Mouse (Mus musculus) stomach, postnatal 0 days (tissue): ENCODE results near the gene Zfp605.

Source experiments
- CTCF ChIP-seq: IDR thresholded peaks from 2 replicates; pipeline ENCODE4 v1.5.1; 2016; ENCODE audit warnings: antibody characterized with exemption, low read depth, mild to moderate bottlenecking, moderate library complexity
- EP300 ChIP-seq: optimal IDR thresholded peaks from 2 replicates; pipeline ENCODE3; 2016; ENCODE audit warnings: antibody characterized with exemption

GRCm38 (mm10) chr5:110101716-110102347, 8.1 kb upstream of the Zfp605 start:
- TF ChIP-seq CTCF (no peak), EP300 (no peak)
